Mouse (Mus musculus): ENCODE data around the gene Sgms1. TPM values are rescaled to one million over a fixed set of nuclear protein-coding genes. Genes with fewer than 3 reads are reported as not detected.

Gene Sgms1
- total and polyA plus RNA-seq, 2 experiments from 2014 or later, result 21.3 to 28.4 TPM

GRCm38 (mm10) chr19:32409603-32410360, 20.3 kb upstream of the Sgms1 start:
- WGBS, result 73% methylated on average over 8 of the region's 8 CpGs

DNA sequence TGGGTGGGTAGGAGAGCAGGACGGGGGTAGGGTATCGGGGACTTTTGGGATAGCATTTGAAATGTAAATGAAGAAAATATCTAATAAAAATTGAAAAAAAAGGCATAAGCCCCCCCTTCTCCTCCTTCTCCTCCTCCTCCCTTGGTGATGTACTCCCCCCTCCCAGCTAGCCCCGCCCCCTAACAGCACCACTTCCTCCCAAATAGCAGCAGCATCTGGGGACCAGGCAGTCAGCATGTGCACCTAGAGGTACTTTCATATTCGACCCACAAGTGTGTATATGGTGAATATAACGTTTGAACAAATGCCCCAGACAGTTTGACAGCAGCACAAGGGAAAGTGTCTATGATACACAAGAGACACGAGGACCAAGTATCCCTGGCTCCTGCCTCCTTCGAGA, 17.2 kb upstream of the Sgms1 start:
- Histone ChIP-seq H3K27me3 (ENCODE audit: insufficient read depth, low read length) (no peaks in the 10 kb centered on the region), H3K9ac (replicated peaks; ENCODE audit: low read length, poor library complexity, severe bottlenecking) (no peak overlapping the region; the same call in 1 of the 2 replicates), H3K27ac (ENCODE audit: low read depth, low read length) (no peak overlapping the region), H3K4me3 (ENCODE audit: low read depth, low read length) (no peak overlapping the region), H3K4me2 (ENCODE audit: low read depth, low read length, poor library complexity, severe bottlenecking) (no peak overlapping the region), H3K4me1 (ENCODE audit: insufficient read depth, low read length) (no peaks in the 10 kb centered on the region), H3K36me3 (ENCODE audit: insufficient read depth, low read length) (no peaks in the 10 kb centered on the region), H3K9me3 (ENCODE audit: low read length) (no peaks in the 10 kb centered on the region)
- DNase-seq (ENCODE audit: low spot score) (no peak), ATAC-seq (ENCODE audit: low FRiP score) (no peak)
- 68% methylated on average over 6 of the region's 7 CpGs for WGBS
- no peak for TF ChIP-seq CTCF (IDR thresholded peaks at IDR 0.05)

More at GRCm38 (mm10) chr19:32409603-32410360, 20.3 kb upstream of the Sgms1 start:
- Histone ChIP-seq H3K4me3 (ENCODE audit: low read depth, low read length) (no peak overlapping the region), H3K27me3 (ENCODE audit: insufficient read depth, low read length) (no peaks in the 10 kb centered on the region), H3K4me2 (ENCODE audit: low read depth, low read length, poor library complexity, severe bottlenecking) (no peak overlapping the region), H3K27ac (ENCODE audit: low read depth, low read length) (no peak overlapping the region), H3K9ac (replicated peaks; ENCODE audit: low read length, poor library complexity, severe bottlenecking) (no peak overlapping the region), H3K9me3 (ENCODE audit: low read length) (no peaks in the 10 kb centered on the region), H3K36me3 (ENCODE audit: insufficient read depth, low read length) (no peaks in the 10 kb centered on the region), H3K4me1 (ENCODE audit: insufficient read depth, low read length) (no peaks in the 10 kb centered on the region)
- ATAC-seq (ENCODE audit: low FRiP score), result no peak
- no peak for DNase-seq (ENCODE audit: low spot score)
- no peak for TF ChIP-seq CTCF (IDR thresholded peaks at IDR 0.05)

GRCm38 (mm10) chr19:32404386-32404785, 14.9 kb upstream of the Sgms1 start:
- DNase-seq (ENCODE audit: low spot score), result no peak
- no peak for TF ChIP-seq CTCF (IDR thresholded peaks at IDR 0.05)
- Histone ChIP-seq H3K27me3 (ENCODE audit: insufficient read depth, low read length) (no peaks in the 10 kb centered on the region), H3K9ac (replicated peaks; ENCODE audit: low read length, poor library complexity, severe bottlenecking) (no peak overlapping the region), H3K9me3 (ENCODE audit: low read length) (no peaks in the 10 kb centered on the region), H3K4me2 (ENCODE audit: low read depth, low read length, poor library complexity, severe bottlenecking) (no peak overlapping the region), H3K4me3 (ENCODE audit: low read depth, low read length) (no peak overlapping the region), H3K4me1 (ENCODE audit: insufficient read depth, low read length) (no peaks in the 10 kb centered on the region), H3K36me3 (ENCODE audit: insufficient read depth, low read length) (no peaks in the 10 kb centered on the region), H3K27ac (ENCODE audit: low read depth, low read length) (no peak overlapping the region)
- WGBS, result 86% methylated on average over 5 of the region's 5 CpGs
- no peak for ATAC-seq (ENCODE audit: low FRiP score)

GRCm38 (mm10) chr19:32403834-32404233, 14.3 kb upstream of the Sgms1 start:
- H3K36me3 ChIP-seq (ENCODE audit: insufficient read depth, low read length), result no peaks in the 10 kb centered on the region
- no peaks in the 10 kb centered on the region for H3K4me1 ChIP-seq (ENCODE audit: insufficient read depth, low read length)
- no peak overlapping the region for H3K27ac ChIP-seq (ENCODE audit: low read depth, low read length)
- TF ChIP-seq CTCF (IDR thresholded peaks at IDR 0.05), result no peak
- 91% methylated on average over 5 of the region's 5 CpGs for WGBS
- H3K4me2 ChIP-seq (ENCODE audit: low read depth, low read length, poor library complexity, severe bottlenecking), result no peak overlapping the region
- H3K9ac ChIP-seq (replicated peaks; ENCODE audit: low read length, poor library complexity, severe bottlenecking), result no peak overlapping the region
- ATAC-seq (ENCODE audit: low FRiP score) (no peak), DNase-seq (ENCODE audit: low spot score) (no peak)
- no peaks in the 10 kb centered on the region for H3K9me3 ChIP-seq (ENCODE audit: low read length)
- H3K4me3 ChIP-seq (ENCODE audit: low read depth, low read length), result no peak overlapping the region
- H3K27me3 ChIP-seq (ENCODE audit: insufficient read depth, low read length), result no peaks in the 10 kb centered on the region

DNA sequence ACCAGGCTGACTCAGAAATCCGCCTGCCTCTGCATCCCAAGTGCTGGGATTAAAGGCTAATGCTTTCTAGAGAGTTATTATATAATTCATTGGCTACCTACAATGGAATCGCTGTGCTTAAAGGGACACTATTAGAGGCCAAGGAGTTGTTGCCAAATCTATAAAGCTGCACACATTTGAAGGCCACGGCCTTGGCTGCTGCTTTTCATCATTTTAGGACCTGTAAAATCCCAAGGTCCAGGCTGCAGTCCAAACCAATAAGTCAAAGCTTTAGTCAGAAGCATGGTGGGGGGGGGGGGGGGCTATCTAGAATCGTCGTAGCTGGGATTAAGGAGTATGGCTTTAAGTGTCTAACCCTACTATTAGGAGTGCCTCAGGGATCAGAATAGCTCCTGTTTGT, 9.0 kb upstream of the Sgms1 start:
- Histone ChIP-seq H3K27me3 (ENCODE audit: insufficient read depth, low read length) (no peaks in the 10 kb centered on the region), H3K36me3 (ENCODE audit: insufficient read depth, low read length) (no peaks in the 10 kb centered on the region), H3K9ac (replicated peaks; ENCODE audit: low read length, poor library complexity, severe bottlenecking) (no peak overlapping the region), H3K4me3 (ENCODE audit: low read depth, low read length) (no peak overlapping the region), H3K4me2 (ENCODE audit: low read depth, low read length, poor library complexity, severe bottlenecking) (no peak overlapping the region), H3K27ac (ENCODE audit: low read depth, low read length) (no peak overlapping the region), H3K4me1 (ENCODE audit: insufficient read depth, low read length) (no peaks in the 10 kb centered on the region), H3K9me3 (ENCODE audit: low read length) (no peaks in the 10 kb centered on the region)
- ATAC-seq (ENCODE audit: low FRiP score) (no peak), DNase-seq (ENCODE audit: low spot score) (no peak)
- TF ChIP-seq CTCF (IDR thresholded peaks at IDR 0.05), result no peak
- WGBS, result 84% methylated on average over 5 of the region's 5 CpGs

GRCm38 (mm10) chr19:32396303-32396702, 6.8 kb upstream of the Sgms1 start:
- H3K4me1 ChIP-seq (ENCODE audit: insufficient read depth, low read length), result no peaks in the 10 kb centered on the region
- H3K27me3 ChIP-seq (ENCODE audit: insufficient read depth, low read length), result no peaks in the 10 kb centered on the region
- no peak overlapping the region for H3K27ac ChIP-seq (ENCODE audit: low read depth, low read length)
- no peaks in the 10 kb centered on the region for H3K9me3 ChIP-seq (ENCODE audit: low read length)
- no peak overlapping the region for H3K4me2 ChIP-seq (ENCODE audit: low read depth, low read length, poor library complexity, severe bottlenecking)
- H3K36me3 ChIP-seq (ENCODE audit: insufficient read depth, low read length), result no peaks in the 10 kb centered on the region
- DNase-seq (ENCODE audit: low spot score) (no peak), ATAC-seq (ENCODE audit: low FRiP score) (no peak)
- no peak overlapping the region for H3K4me3 ChIP-seq (ENCODE audit: low read depth, low read length)
- H3K9ac ChIP-seq (replicated peaks; ENCODE audit: low read length, poor library complexity, severe bottlenecking), result no peak overlapping the region
- 89% methylated on average over 6 of the region's 6 CpGs for WGBS
- TF ChIP-seq CTCF (IDR thresholded peaks at IDR 0.05), result no peak

Data from midbrain, postnatal 0 days (tissue).